Mouse (Mus musculus) ES-E14 (cell line): Measurements from ENCODE around the gene Tmem132b.

Experiments used
- CHD2 ChIP-seq: IDR thresholded peaks from 2 replicates; pipeline ENCODE4 v1.6.1; 2014; ENCODE audit warnings: mild to moderate bottlenecking, low read depth, low read length, inconsistent platforms
- MAFK ChIP-seq: IDR thresholded peaks from 2 replicates; pipeline ENCODE4 v1.6.1; 2014; ENCODE audit warnings: mild to moderate bottlenecking, low read depth, low read length, inconsistent platforms; ENCODE audit not compliant: insufficient read depth

DNA sequence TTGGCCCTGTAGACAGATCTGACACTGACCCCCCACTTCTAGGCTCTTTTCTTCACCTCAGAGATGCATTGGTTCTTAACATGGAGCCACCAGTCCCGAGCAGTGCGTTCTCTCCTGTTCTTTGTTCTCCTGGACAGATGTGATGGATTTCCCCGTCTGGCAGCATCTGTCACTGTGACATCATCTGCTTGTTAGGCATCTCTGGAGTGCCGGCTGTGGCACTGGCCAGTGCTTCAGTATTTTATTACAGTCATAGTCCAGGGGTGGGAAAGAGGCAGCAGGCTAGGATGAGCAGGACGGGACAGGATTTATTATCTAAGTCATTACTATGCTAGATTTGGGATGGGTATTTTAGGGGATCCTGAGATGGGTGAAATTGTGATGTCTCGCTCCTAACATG, 31.9 kb downstream of the Tmem132b start:
- no peak for TF ChIP-seq MAFK
- no peak for TF ChIP-seq CHD2
